Mouse (Mus musculus) lung, embryonic 14.5 days (tissue): ENCODE measurements at regions not wholly inside any gene's neighbourhood (a gene's known extent, or its start where the extent isn't known, plus 50 kb on each side); places are given as distances from the start of the nearest gene placed in this dataset.

Experiments used
- ATAC-seq: fragments of 200-750 bp; cut with Nextera tagmentation; 2 replicates; pipeline ENCODE4 v1.8.0; 2017; ENCODE audit warnings: mild to moderate bottlenecking, moderate TSS enrichment, moderate library complexity; ENCODE audit not compliant: insufficient read depth
- DNase-seq: peaks from one replicate; pipeline ENCODE4 v3.0.0-alpha.2; 2015
- H3K27ac ChIP-seq: fragments of 300-500 bp; sonication (generic); 2 replicates; pipeline ENCODE4 v1.5.1; 2014; ENCODE audit warnings: low read depth, mild to moderate bottlenecking, moderate library complexity
- H3K27me3 ChIP-seq: fragments of 300-500 bp; sonication (generic); 2 replicates; pipeline ENCODE4 v1.6.1; 2014; ENCODE audit warnings: low read length, control low read depth; ENCODE audit not compliant: insufficient read depth
- H3K36me3 ChIP-seq: fragments of 300-500 bp; sonication (generic); 2 replicates; pipeline ENCODE4 v1.6.1; 2014; ENCODE audit warnings: control low read depth; ENCODE audit not compliant: insufficient read depth
- H3K4me1 ChIP-seq: fragments of 300-500 bp; sonication (generic); 2 replicates; pipeline ENCODE4 v1.6.1; 2014; ENCODE audit warnings: antibody characterized with exemption, control low read depth; ENCODE audit not compliant: insufficient read depth
- H3K4me2 ChIP-seq: fragments of 300-500 bp; sonication (generic); 2 replicates; pipeline ENCODE4 v1.6.1; 2014; ENCODE audit warnings: mild to moderate bottlenecking
- H3K4me3 ChIP-seq: fragments of 300-500 bp; sonication (generic); 2 replicates; pipeline ENCODE4 v1.5.1; 2014; ENCODE audit warnings: low read depth, low read length
- H3K9ac ChIP-seq: fragments of 300-500 bp; sonication (generic); 2 replicates; pipeline ENCODE4 v1.6.1; 2014
- H3K9me3 ChIP-seq: fragments of 300-500 bp; sonication (generic); 2 replicates; pipeline ENCODE4 v1.6.1; 2016; ENCODE audit warnings: low read depth, low read length, control low read depth
- CTCF ChIP-seq: IDR thresholded peaks from 2 replicates; pipeline ENCODE4 v1.5.1; 2016; ENCODE audit warnings: antibody characterized with exemption, low read depth
- WGBS: fragments of 180-500 bp; shearing (Covaris S2); extraction: QIAGEN DNeasy Blood & Tissue Kit; methylation state at CpG from one replicate; pipeline ENCODE4 v1.1.7; 2014; 5-methylcytosine and 5-hydroxymethylcytosine counted together

- no peak for TF ChIP-seq CTCF
- ATAC-seq (no peak), DNase-seq (no peak)
- H3K9me3 ChIP-seq, result no peaks in the 10 kb centered on the region
- H3K27me3 ChIP-seq, result peaks cover 10% of the 10 kb centered on the region; the same call in 1 of the 2 replicates
- WGBS, result 88% methylated on average over 1 of the region's 1 CpGs
- H3K4me1 ChIP-seq, result 0 out of 2 replicates have a peak, but pooled peaks cover 6% of the 10 kb centered on the region
- H3K4me3 ChIP-seq, result no peak overlapping the region
- H3K36me3 ChIP-seq, result no peaks in the 10 kb centered on the region
- no peak overlapping the region for H3K27ac ChIP-seq
- H3K9ac ChIP-seq, result no peak overlapping the region
- H3K4me2 ChIP-seq, result no peak overlapping the region
Observed at GRCm38 (mm10) chr10:120726369-120726768, 172.5 kb downstream of the Msrb3 start.

- Histone ChIP-seq H3K4me2 (peak overlapping the region; percentile 52), H3K4me1 (peaks cover 11% of the 10 kb centered on the region; the same call in 1 of the 2 replicates), H3K36me3 (no peaks in the 10 kb centered on the region), H3K27me3 (peaks cover 10% of the 10 kb centered on the region; the same call in 1 of the 2 replicates), H3K4me3 (peak overlapping the region; percentile 12; the same call in 1 of the 2 replicates), H3K9ac (no peak overlapping the region), H3K27ac (no peak overlapping the region), H3K9me3 (no peaks in the 10 kb centered on the region)
- TF ChIP-seq CTCF, result no peak
- DNase-seq (no peak), ATAC-seq (no peak)
- 11% methylated on average over 15 of the region's 15 CpGs for WGBS
Observed at GRCm38 (mm10) chr10:120721956-120722532, 176.9 kb downstream of the Msrb3 start.

GRCm38 (mm10) chr10:120720981-120721380 lies 177.9 kb downstream of the Msrb3 start:
- Histone ChIP-seq H3K4me2 (no peak overlapping the region), H3K4me1 (peaks cover 11% of the 10 kb centered on the region; the same call in 1 of the 2 replicates), H3K27ac (no peak overlapping the region), H3K27me3 (peaks cover 10% of the 10 kb centered on the region; the same call in 1 of the 2 replicates), H3K9ac (no peak overlapping the region), H3K9me3 (no peaks in the 10 kb centered on the region), H3K36me3 (no peaks in the 10 kb centered on the region), H3K4me3 (no peak overlapping the region)
- WGBS, result 44% methylated on average over 3 of the region's 3 CpGs
- TF ChIP-seq CTCF, result no peak
- ATAC-seq (no peak), DNase-seq (no peak)

- WGBS, result 29% methylated on average over 3 of the region's 3 CpGs
- peaks cover 11% of the 10 kb centered on the region; the same call in 1 of the 2 replicates for H3K4me1 ChIP-seq
- no peaks in the 10 kb centered on the region for H3K9me3 ChIP-seq
- H3K9ac ChIP-seq, result no peak overlapping the region
- H3K36me3 ChIP-seq, result no peaks in the 10 kb centered on the region
- no peak for TF ChIP-seq CTCF
- no peak for ATAC-seq
- no peak for DNase-seq
- H3K4me3 ChIP-seq, result no peak overlapping the region
- no peak overlapping the region for H3K27ac ChIP-seq
- H3K27me3 ChIP-seq, result peaks cover 10% of the 10 kb centered on the region; the same call in 1 of the 2 replicates
- H3K4me2 ChIP-seq, result no peak overlapping the region
Observed at GRCm38 (mm10) chr10:120720061-120720460, 178.8 kb downstream of the Msrb3 start.

- Histone ChIP-seq H3K4me1 (peaks cover 9% of the 10 kb centered on the region; the same call in 1 of the 2 replicates), H3K27me3 (peaks cover 7% of the 10 kb centered on the region; the same call in 1 of the 2 replicates), H3K4me2 (peak overlapping the region; percentile 44), H3K36me3 (no peaks in the 10 kb centered on the region), H3K9me3 (no peaks in the 10 kb centered on the region), H3K9ac (no peak overlapping the region), H3K27ac (peak overlapping the region; percentile 59; the same call in 1 of the 2 replicates), H3K4me3 (no peak overlapping the region)
- 6% methylated on average over 11 of the region's 11 CpGs for WGBS
- ATAC-seq (peak; percentile 83), DNase-seq (peak; percentile 82)
- no peak for TF ChIP-seq CTCF
Observed at GRCm38 (mm10) chr10:120717159-120717567, 181.7 kb downstream of the Msrb3 start.

- Histone ChIP-seq H3K4me1 (peaks cover 5% of the 10 kb centered on the region; the same call in 1 of the 2 replicates), H3K27ac (no peak overlapping the region), H3K4me3 (no peak overlapping the region), H3K9ac (no peak overlapping the region), H3K9me3 (no peaks in the 10 kb centered on the region), H3K36me3 (no peaks in the 10 kb centered on the region), H3K27me3 (no peaks in the 10 kb centered on the region), H3K4me2 (no peak overlapping the region)
- no peak for ATAC-seq
- WGBS, result 67% methylated on average over 6 of the region's 6 CpGs
- no peak for DNase-seq
- peak; percentile 57 for TF ChIP-seq CTCF
Observed at GRCm38 (mm10) chr10:120716391-120716790, 182.5 kb downstream of the Msrb3 start.

- DNase-seq, result peak; percentile 72
- WGBS, result 19% methylated on average over 20 of the region's 20 CpGs
- peak; percentile 75 for ATAC-seq
- Histone ChIP-seq H3K4me1 (peaks cover 13% of the 10 kb centered on the region), H3K4me3 (no peak overlapping the region), H3K4me2 (peak overlapping the region; percentile 46), H3K36me3 (no peaks in the 10 kb centered on the region), H3K27me3 (no peaks in the 10 kb centered on the region), H3K9ac (peak overlapping the region; percentile 7; the same call in 1 of the 2 replicates), H3K27ac (peak overlapping the region; percentile 83), H3K9me3 (no peaks in the 10 kb centered on the region)
- TF ChIP-seq CTCF, result no peak
Observed at GRCm38 (mm10) chr10:120707771-120708750, 190.8 kb downstream of the Msrb3 start.
